Mouse (Mus musculus) embryo, embryonic 10.5 days (tissue): ENCODE measurements around the gene Trim40.

Experiments used
- DNase-seq: peaks from one replicate; pipeline ENCODE4 v3.0.0-alpha.2; 2015; ENCODE audit warnings: low spot score

The Trim40 gene

GRCm38 (mm10) chr17:36890073-36890903 lies at the start of gene Trim40:
Gene Trim40 (minus strand): TSS chr17:36890123.
- DNase-seq = no peak

GRCm38 (mm10) chr17:36938056-36938455 lies 48.1 kb upstream of the Trim40 start:
- DNase-seq = no peak

- no peak for DNase-seq
Observed at GRCm38 (mm10) chr17:36931806-36932205, 41.9 kb upstream of the Trim40 start.

GRCm38 (mm10) chr17:36931130-36931529 lies 41.2 kb upstream of the Trim40 start:
- no peak for DNase-seq

GRCm38 (mm10) chr17:36930233-36930632 lies 40.3 kb upstream of the Trim40 start:
- no peak for DNase-seq

GRCm38 (mm10) chr17:36929236-36929932 lies 39.5 kb upstream of the Trim40 start:
- DNase-seq = no peak

GRCm38 (mm10) chr17:36927496-36928120 lies 37.7 kb upstream of the Trim40 start:
- peak; percentile 10 for DNase-seq

- no peak for DNase-seq
Observed at GRCm38 (mm10) chr17:36923491-36923890, 33.6 kb upstream of the Trim40 start.

- no peak for DNase-seq
Observed at GRCm38 (mm10) chr17:36922715-36923114, 32.8 kb upstream of the Trim40 start.

GRCm38 (mm10) chr17:36920239-36920638 lies 30.3 kb upstream of the Trim40 start:
- DNase-seq = no peak

GRCm38 (mm10) chr17:36915076-36915475 lies 25.2 kb upstream of the Trim40 start:
- peak; percentile 77 for DNase-seq

GRCm38 (mm10) chr17:36914108-36914507 lies 24.2 kb upstream of the Trim40 start:
- peak; percentile 85 for DNase-seq

- no peak for DNase-seq
Observed at GRCm38 (mm10) chr17:36912031-36912430, 22.1 kb upstream of the Trim40 start.

- DNase-seq = no peak
Observed at GRCm38 (mm10) chr17:36909802-36910201, 19.9 kb upstream of the Trim40 start.

GRCm38 (mm10) chr17:36908235-36908634 lies 18.3 kb upstream of the Trim40 start:
- peak; percentile 8 for DNase-seq

- no peak for DNase-seq
Observed at GRCm38 (mm10) chr17:36903651-36904050, 13.7 kb upstream of the Trim40 start.

- peak; percentile 6 for DNase-seq
Observed at GRCm38 (mm10) chr17:36900691-36901090, 10.8 kb upstream of the Trim40 start.

- no peak for DNase-seq
Observed at GRCm38 (mm10) chr17:36900001-36900400, 10.1 kb upstream of the Trim40 start.

- DNase-seq = no peak
Observed at GRCm38 (mm10) chr17:36899376-36899775, 9.5 kb upstream of the Trim40 start.

- DNase-seq = no peak
Observed at GRCm38 (mm10) chr17:36897552-36898205, 7.8 kb upstream of the Trim40 start, which contains the start of gene Trim31. Gene Trim31 (plus strand): TSS chr17:36898118.

- no peak for DNase-seq
Observed at GRCm38 (mm10) chr17:36897065-36897464, 7.1 kb upstream of the Trim40 start.

- DNase-seq = peak; percentile 72
Observed at GRCm38 (mm10) chr17:36896583-36896982, 6.7 kb upstream of the Trim40 start.
